In the genomic region with DNA sequence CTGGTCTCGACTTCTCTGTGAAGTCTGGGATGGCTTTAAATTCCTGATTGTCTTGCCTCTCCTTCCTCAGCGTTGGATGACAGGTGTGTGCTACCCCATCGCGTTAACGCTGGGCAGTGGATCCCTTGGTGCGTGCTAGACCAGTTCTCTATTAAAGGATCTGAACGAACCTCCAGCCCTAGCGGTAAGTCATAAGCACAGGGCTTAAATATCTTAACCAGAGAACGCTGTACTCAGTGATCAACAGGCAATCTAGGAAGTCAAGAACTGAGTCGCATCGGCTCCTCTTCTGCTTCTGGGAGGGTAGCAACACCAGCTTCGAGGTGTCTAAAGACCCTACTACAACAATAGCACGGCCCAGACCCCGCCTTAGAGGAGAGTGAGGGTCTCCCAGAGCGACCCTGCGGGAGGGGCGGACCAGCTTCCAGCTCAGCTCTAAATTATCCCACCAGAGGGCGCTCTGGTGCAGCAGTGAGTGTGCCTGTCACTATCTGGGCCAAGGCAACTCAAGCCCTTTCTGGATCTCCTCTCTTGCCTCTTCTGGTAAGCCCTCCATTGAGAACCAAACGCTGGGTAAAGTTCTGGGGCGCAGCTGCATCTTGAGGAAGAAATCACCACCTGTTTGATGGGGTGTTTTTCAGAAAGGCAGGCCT, we compare ENCODE assay signal across 8 mouse cellular contexts. TPM values are rescaled to one million over a fixed set of nuclear protein-coding genes. Genes with fewer than 3 reads are reported as not detected.
DNase-seq lines count a peak whose midpoint lies in the region; ATAC-seq and TF ChIP-seq lines count a peak whose summit lies in the region.

No protein-coding gene starts in this region.

- TF ChIP-seq POLR2A in heart, adult 2 months (IDR thresholded peaks at IDR 0.05; ENCODE audit: insufficient read depth, low read depth, low read length) = no peak
- TF ChIP-seq POLR2A in kidney, adult 2 months (IDR thresholded peaks at IDR 0.05; ENCODE audit: low read depth, low read length) = no peak

- intact Hi-C loops in heart, adult 2 months (cut with DNase I) = loop anchor here (1.0 to 2.0 kb wide), 4 partner anchors 26 to 194 kb away; partner anchors contain the start of gene Atp6v0a1

- TF ChIP-seq EP300 in heart, adult 2 months (IDR thresholded peaks at IDR 0.05; ENCODE audit: insufficient read depth, low read depth, low read length) = peak; percentile 87

- peaks cover 10% of the 10 kb centered on the region for H3K4me1 ChIP-seq in heart, adult 2 months (ENCODE audit: control insufficient read depth, insufficient read depth, low read length)
- H3K4me1 ChIP-seq in kidney, adult 2 months (ENCODE audit: control insufficient read depth, insufficient read depth, low read length) = peaks cover 5% of the 10 kb centered on the region
- H3K4me1 ChIP-seq in midbrain, postnatal 0 days (ENCODE audit: insufficient read depth, low read length) = no peaks in the 10 kb centered on the region

- no peak for TF ChIP-seq CTCF in heart, adult 2 months (IDR thresholded peaks at IDR 0.05)
- peak; percentile 90 for TF ChIP-seq CTCF in kidney, adult 2 months (conservative IDR thresholded peaks at IDR 0.05; ENCODE audit: insufficient read depth, insufficient read length, low read depth, low read length)
- TF ChIP-seq CTCF in midbrain, postnatal 0 days (IDR thresholded peaks at IDR 0.05) = peak; percentile 89

- no peaks in the 10 kb centered on the region for H3K27me3 ChIP-seq in heart, adult 2 months (ENCODE audit: control insufficient read depth, insufficient read depth, low read length)
- no peaks in the 10 kb centered on the region for H3K27me3 ChIP-seq in kidney, adult 2 months (replicated peaks; ENCODE audit: control insufficient read depth, insufficient read depth, low read length)
- H3K27me3 ChIP-seq in midbrain, postnatal 0 days (ENCODE audit: insufficient read depth, low read length) = no peaks in the 10 kb centered on the region

- H3K79me2 ChIP-seq in heart, adult 2 months (replicated peaks; ENCODE audit: control insufficient read depth, insufficient read depth, low read length) = no peaks in the 10 kb centered on the region

- peak overlapping the region; percentile 49 for H3K4me2 ChIP-seq in midbrain, postnatal 0 days (ENCODE audit: low read depth, low read length, poor library complexity, severe bottlenecking)

- ATAC-seq in midbrain, postnatal 0 days (ENCODE audit: low FRiP score) = peak; percentile 52; the same call in 1 of the 2 replicates

- H3K9ac ChIP-seq in heart, adult 2 months (ENCODE audit: low read depth, low read length) = peak overlapping the region; percentile 68
- no peak overlapping the region for H3K9ac ChIP-seq in midbrain, postnatal 0 days (replicated peaks; ENCODE audit: low read length, poor library complexity, severe bottlenecking)

- 3% methylated on average over 20 of the region's 20 CpGs for WGBS in heart, adult 2 months
- 2% methylated on average over 20 of the region's 20 CpGs for WGBS in kidney, adult 2 months
- 2% methylated on average over 20 of the region's 20 CpGs for WGBS in midbrain, postnatal 0 days

- peak; percentile 72 to 87 for DNase-seq in left cerebral cortex, adult 18-20 months (ENCODE audit: low spot score in 2 of 2)
- no peak for DNase-seq in left cerebral cortex, adult 8-10 months (ENCODE audit: low spot score in 2 of 2)
- peak; percentile 89 for DNase-seq in embryo, embryonic 9.5 days (ENCODE audit: extremely low spot score)
- peak; percentile 81 to 87 for DNase-seq in heart, adult 2 months
- peak; percentile 79 for DNase-seq in kidney, adult 2 months
- peak; percentile 80 for DNase-seq in liver
- peak; percentile 88 for DNase-seq in midbrain, postnatal 0 days (ENCODE audit: low spot score)
- DNase-seq in spleen, postnatal 14 days (ENCODE audit: low spot score in 2 of 2) = peak; percentile 53 to 79

- peak overlapping the region; percentile 51 for H3K4me3 ChIP-seq in heart, adult 2 months
- peak overlapping the region; percentile 29 for H3K4me3 ChIP-seq in kidney, adult 2 months (ENCODE audit: insufficient read depth, low read depth, low read length)
- H3K4me3 ChIP-seq in midbrain, postnatal 0 days (ENCODE audit: low read depth, low read length) = peak overlapping the region; percentile 26

- H3K27ac ChIP-seq in heart, adult 2 months = peak overlapping the region; percentile 76
- no peak overlapping the region for H3K27ac ChIP-seq in kidney, adult 2 months (ENCODE audit: insufficient read depth, low read depth, low read length)
- no peak overlapping the region for H3K27ac ChIP-seq in midbrain, postnatal 0 days (ENCODE audit: low read depth, low read length)

- peaks cover 5% of the 10 kb centered on the region for H3K36me3 ChIP-seq in heart, adult 2 months (ENCODE audit: control insufficient read depth, insufficient read depth, low read length)
- H3K36me3 ChIP-seq in kidney, adult 2 months (ENCODE audit: control insufficient read depth, insufficient read depth, low read length) = no peaks in the 10 kb centered on the region
- no peaks in the 10 kb centered on the region for H3K36me3 ChIP-seq in midbrain, postnatal 0 days (ENCODE audit: insufficient read depth, low read length)

- H3K9me3 ChIP-seq in midbrain, postnatal 0 days (ENCODE audit: low read length) = no peaks in the 10 kb centered on the region

RNA-seq across cellular contexts. Expression of gene Cavin1, which starts 12.6 kb away (rescaled TPM):
- 10 to 100 TPM; 22.7 to 24.9 TPM for total RNA-seq in left cerebral cortex, adult 18-20 months (2021)
- total RNA-seq in left cerebral cortex, adult 8-10 months (2022) = 10 to 100 TPM; 18.7 to 20.9 (median 20.8) TPM
- total RNA-seq in heart, adult 2 months (2021) = 100 to 1,000 TPM; 219 to 225 TPM
- polyA plus RNA-seq in heart, adult 2 months (2012; rRNA removed) = 114 and 135 TPM in 2 replicates
- polyA plus RNA-seq in kidney, adult 2 months (2012; rRNA removed) = 32.1 and 35.0 TPM in 2 replicates
- 24.8 and 26.0 TPM in 2 replicates for total RNA-seq in midbrain, postnatal 0 days (2014; rRNA removed)
- 46.0 and 47.5 TPM in 2 replicates for polyA plus RNA-seq in midbrain, postnatal 0 days (2015; fragmentation: Nextera tagmentation; extraction: Ambion mirVana)

RNA-seq across cellular contexts. Expression of gene Atp6v0a1, which starts 26.0 kb away (rescaled TPM):
- total RNA-seq in left cerebral cortex, adult 18-20 months (2021) = 100 to 1,000 TPM; 423 to 445 TPM
- 100 to 1,000 TPM; 407 to 438 (median 419) TPM for total RNA-seq in left cerebral cortex, adult 8-10 months (2022)
- total RNA-seq in heart, adult 2 months (2021) = 10 to 100 TPM; 89.6 to 92.6 TPM
- 77.4 and 85.9 TPM in 2 replicates for polyA plus RNA-seq in heart, adult 2 months (2012; rRNA removed)
- 48.4 and 54.0 TPM in 2 replicates for polyA plus RNA-seq in kidney, adult 2 months (2012; rRNA removed)
- total RNA-seq in midbrain, postnatal 0 days (2014; rRNA removed) = 242 and 247 TPM in 2 replicates
- 204 and 210 TPM in 2 replicates for polyA plus RNA-seq in midbrain, postnatal 0 days (2015; fragmentation: Nextera tagmentation; extraction: Ambion mirVana)

RNA-seq across cellular contexts. Expression of gene Stat3, which starts 43.9 kb away (rescaled TPM):
- total RNA-seq in left cerebral cortex, adult 18-20 months (2021) = 10 to 100 TPM; 38.8 to 46.7 TPM
- total RNA-seq in left cerebral cortex, adult 8-10 months (2022) = 10 to 100 TPM; 39.0 to 54.7 (median 46.3) TPM
- 10 to 100 TPM; 93.0 to 94.7 TPM for total RNA-seq in heart, adult 2 months (2021)
- 85.8 and 134 TPM in 2 replicates for polyA plus RNA-seq in heart, adult 2 months (2012; rRNA removed)
- polyA plus RNA-seq in kidney, adult 2 months (2012; rRNA removed) = 55.5 and 57.2 TPM in 2 replicates
- total RNA-seq in midbrain, postnatal 0 days (2014; rRNA removed) = 37.8 and 47.1 TPM in 2 replicates
- 34.2 and 40.8 TPM in 2 replicates for polyA plus RNA-seq in midbrain, postnatal 0 days (2015; fragmentation: Nextera tagmentation; extraction: Ambion mirVana)

Comparison
In these comparisons a context has a peak if more than half of its experiments do, and no peak if none do; other contexts are left out.
1. DNase-seq: peak in left cerebral cortex, adult 18-20 months (2 of 2), embryo, embryonic 9.5 days (single experiment), heart, adult 2 months (2 of 2), kidney, adult 2 months (single experiment), liver (single experiment), midbrain, postnatal 0 days (single experiment) and spleen, postnatal 14 days (2 of 2); none in left cerebral cortex, adult 8-10 months (0 of 2).
2. Peak in every context shown above with its lines, with median percentiles within 50 percentile points of each other: H3K4me3 ChIP-seq.